ENCODE assay signal across 42 mouse cellular contexts in genomic region chr13:67909759-67910158, GRCm38 (mm10). TPM values are rescaled to one million over a fixed set of nuclear protein-coding genes. Genes with fewer than 3 reads are reported as not detected.
"Had no signal": no experiment of that assay in that cellular context is flagged by ENCODE, and none has a peak within 500 bp of the region (broad histone marks: within the 10 kb centered on the region; RNA-seq: fewer than 3 reads in every experiment).

No protein-coding gene starts in this region.

- H3K27ac ChIP-seq: heart, adult 2 months; heart, embryonic 13.5 days; heart, embryonic 15.5 days; hindbrain, embryonic 13.5 days; limb, embryonic 13.5 days; limb, embryonic 15.5 days; liver, embryonic 12.5 days; liver, embryonic 14.5 days had no signal

- H3K4me1 ChIP-seq: heart, embryonic 13.5 days; heart, embryonic 15.5 days; hindbrain, embryonic 13.5 days; limb, embryonic 13.5 days; limb, embryonic 15.5 days; liver, embryonic 12.5 days had no signal

- H3K4me3 ChIP-seq: heart, adult 2 months; heart, embryonic 13.5 days; heart, embryonic 15.5 days; hindbrain, embryonic 13.5 days; limb, embryonic 13.5 days; limb, embryonic 15.5 days; liver, embryonic 12.5 days had no signal

- H3K36me3 ChIP-seq: heart, embryonic 13.5 days; heart, embryonic 15.5 days; hindbrain, embryonic 13.5 days; limb, embryonic 13.5 days; limb, embryonic 15.5 days; liver, embryonic 12.5 days had no signal

- H3K9ac ChIP-seq: heart, embryonic 13.5 days; heart, embryonic 15.5 days; hindbrain, embryonic 13.5 days; limb, embryonic 13.5 days; limb, embryonic 15.5 days; liver, embryonic 12.5 days; liver, embryonic 14.5 days had no signal

- H3K4me2 ChIP-seq: heart, embryonic 11.5 days; heart, embryonic 13.5 days; heart, embryonic 15.5 days; hindbrain, embryonic 13.5 days; limb, embryonic 13.5 days; limb, embryonic 15.5 days; liver, embryonic 12.5 days had no signal

- DNase-seq: gastrocnemius, postnatal 14 days; gastrocnemius, postnatal 36 days; heart, adult 2 months; heart, postnatal 14 days; heart, postnatal 36 days; kidney, adult 11 months; kidney, adult 2 months; kidney, postnatal 10 days; kidney, postnatal 36 days; layer of hippocampus, adult 9-11 months; layer of hippocampus, postnatal 36 days; left cerebral cortex, postnatal 4 days had no signal

- H3K27me3 ChIP-seq: heart, embryonic 13.5 days; heart, embryonic 15.5 days; hindbrain, embryonic 13.5 days; limb, embryonic 13.5 days; limb, embryonic 15.5 days; liver, embryonic 12.5 days had no signal

- ATAC-seq: hindbrain, embryonic 16.5 days; intestine, embryonic 16.5 days; liver, embryonic 12.5 days had no signal

RNA-seq across cellular contexts. Expression of gene BC048507, which starts 46.6 kb away (rescaled TPM):
- total RNA-seq: gastrocnemius, adult 18-20 months; gastrocnemius, adult 8-10 months; gastrocnemius, postnatal 14 days; gastrocnemius, postnatal 36 days; heart, adult 2 months; heart, postnatal 14 days; heart, postnatal 36 days; hematopoietic stem cell, adult 5-6 weeks; layer of hippocampus, adult 18-20 months; layer of hippocampus, adult 8-10 months; layer of hippocampus, postnatal 14 days; layer of hippocampus, postnatal 36 days; left cerebral cortex, adult 18-20 months; left cerebral cortex, adult 8-10 months; left cerebral cortex, postnatal 10 days; left cerebral cortex, postnatal 25 days; left cerebral cortex, postnatal 4 days; liver, adult 2 months had no signal
- polyA plus RNA-seq: gonadal fat pad, adult 2 months; heart, adult 2 months; heart, embryonic 11.5 days; heart, embryonic 13.5 days; heart, embryonic 15.5 days; heart, postnatal 0 days; hindbrain, embryonic 11.5 days; hindbrain, embryonic 13.5 days; hindbrain, embryonic 16.5 days; intestine, embryonic 14.5 days; intestine, embryonic 16.5 days; kidney, adult 2 months; kidney, embryonic 14.5 days; kidney, embryonic 16.5 days; large intestine, adult 2 months; limb, embryonic 11.5 days; limb, embryonic 13.5 days; limb, embryonic 15.5 days; liver, adult 2 months; liver, embryonic 12.5 days; liver, embryonic 14.5 days; liver, embryonic 16.5 days had no signal
